Mouse (Mus musculus): Measurements from ENCODE around the gene Hexim2. TPM values are rescaled to one million over a fixed set of nuclear protein-coding genes. Genes with fewer than 3 reads are reported as not detected.

The Hexim2 gene
- polyA plus RNA-seq, 1 experiment from 2014 or later, result 4.7 TPM

DNA sequence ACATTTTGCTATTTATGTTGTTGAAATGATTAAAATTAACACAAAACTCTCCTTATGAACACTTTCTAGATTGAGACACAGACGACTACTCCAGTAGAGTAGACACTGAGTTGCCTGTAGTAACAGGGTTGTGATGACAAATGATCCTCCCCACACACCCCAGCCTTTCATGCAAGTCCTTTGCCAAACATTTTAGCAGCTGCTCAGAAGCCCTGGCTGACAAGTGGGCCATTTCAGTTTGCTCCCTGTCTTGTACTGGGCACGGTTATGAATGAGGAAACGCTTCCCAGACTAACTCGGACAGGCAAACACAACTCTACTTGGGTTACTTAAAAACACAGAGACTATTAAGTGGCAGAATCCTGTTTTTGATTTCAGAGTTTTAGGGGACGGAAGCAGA lies 11.9 kb upstream of the Hexim2 start:
- 69% methylated on average over 5 of the region's 5 CpGs for WGBS (ENCODE audit: insufficient replicate concordance)
- no peaks in the 10 kb centered on the region for H3K9me3 ChIP-seq (replicated peaks)
- no peaks in the 10 kb centered on the region for H3K27me3 ChIP-seq
- H3K36me3 ChIP-seq (replicated peaks), result no peaks in the 10 kb centered on the region
- no peak overlapping the region for H3K4me2 ChIP-seq
- no peak for ATAC-seq (ENCODE audit: insufficient read depth)
- no peak overlapping the region for H3K4me3 ChIP-seq (replicated peaks)
- no peak overlapping the region for H3K27ac ChIP-seq (replicated peaks)
- H3K4me1 ChIP-seq (replicated peaks), result peaks cover 26% of the 10 kb centered on the region
- no peak overlapping the region for H3K9ac ChIP-seq

DNA sequence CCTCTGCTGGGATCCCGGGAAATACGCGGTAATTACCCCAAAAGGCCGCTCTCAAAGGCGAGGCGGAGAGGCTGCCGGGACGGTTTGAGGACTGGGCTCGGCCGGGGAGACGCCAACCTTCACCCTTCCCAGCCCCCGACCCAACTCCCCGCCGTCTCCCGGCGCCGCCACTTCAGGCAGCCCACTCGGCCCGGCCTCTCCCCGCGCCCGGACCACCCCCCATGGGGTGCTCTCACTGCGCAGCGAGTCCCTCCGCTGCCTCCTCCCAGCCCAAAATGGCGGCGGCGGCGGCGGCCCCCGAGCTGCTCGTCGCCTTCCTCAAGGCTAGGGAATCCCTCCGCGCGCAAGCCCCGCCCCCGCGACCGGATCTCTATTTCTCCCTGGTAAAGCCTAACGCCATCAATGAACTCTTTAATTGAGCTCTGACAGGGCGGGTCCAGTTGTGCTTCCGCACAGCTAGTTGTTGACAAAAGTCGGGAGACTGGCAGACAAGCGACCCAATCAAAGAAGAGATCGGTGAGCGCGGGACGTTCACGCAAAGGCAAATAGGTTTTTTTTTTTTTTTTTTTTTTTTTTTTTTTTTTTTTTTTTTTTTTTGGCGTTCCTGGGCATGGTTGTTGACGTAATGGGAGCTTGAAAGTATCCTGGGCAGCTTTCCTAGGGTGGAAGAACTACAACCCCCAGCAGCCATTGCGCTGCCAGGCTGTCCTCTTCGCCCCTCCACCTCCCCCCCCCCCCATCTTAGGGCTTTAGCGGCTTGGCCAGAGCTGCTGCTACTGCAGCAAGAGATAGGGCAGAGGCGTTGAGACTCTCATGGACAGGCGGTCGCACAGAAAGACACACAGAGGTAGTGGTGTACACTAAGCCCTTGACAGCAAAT lies 587 bp downstream of the Hexim2 start:
- H3K4me2 ChIP-seq, result peak overlapping the region; percentile 78
- WGBS (ENCODE audit: insufficient replicate concordance), result 1% methylated on average over 58 of the region's 58 CpGs
- H3K4me1 ChIP-seq (replicated peaks), result peaks cover 61% of the 10 kb centered on the region
- H3K36me3 ChIP-seq (replicated peaks), result 0 out of 2 replicates have a peak, but pooled peaks cover 2% of the 10 kb centered on the region
- H3K9me3 ChIP-seq (replicated peaks), result no peaks in the 10 kb centered on the region
- peak overlapping the region; percentile 96 for H3K27ac ChIP-seq (replicated peaks)
- H3K27me3 ChIP-seq, result no peaks in the 10 kb centered on the region
- peak overlapping the region; percentile 100 for H3K9ac ChIP-seq
- H3K4me3 ChIP-seq (replicated peaks), result peak overlapping the region; percentile 97
- peak; percentile 87 for ATAC-seq (ENCODE audit: insufficient read depth)

DNA sequence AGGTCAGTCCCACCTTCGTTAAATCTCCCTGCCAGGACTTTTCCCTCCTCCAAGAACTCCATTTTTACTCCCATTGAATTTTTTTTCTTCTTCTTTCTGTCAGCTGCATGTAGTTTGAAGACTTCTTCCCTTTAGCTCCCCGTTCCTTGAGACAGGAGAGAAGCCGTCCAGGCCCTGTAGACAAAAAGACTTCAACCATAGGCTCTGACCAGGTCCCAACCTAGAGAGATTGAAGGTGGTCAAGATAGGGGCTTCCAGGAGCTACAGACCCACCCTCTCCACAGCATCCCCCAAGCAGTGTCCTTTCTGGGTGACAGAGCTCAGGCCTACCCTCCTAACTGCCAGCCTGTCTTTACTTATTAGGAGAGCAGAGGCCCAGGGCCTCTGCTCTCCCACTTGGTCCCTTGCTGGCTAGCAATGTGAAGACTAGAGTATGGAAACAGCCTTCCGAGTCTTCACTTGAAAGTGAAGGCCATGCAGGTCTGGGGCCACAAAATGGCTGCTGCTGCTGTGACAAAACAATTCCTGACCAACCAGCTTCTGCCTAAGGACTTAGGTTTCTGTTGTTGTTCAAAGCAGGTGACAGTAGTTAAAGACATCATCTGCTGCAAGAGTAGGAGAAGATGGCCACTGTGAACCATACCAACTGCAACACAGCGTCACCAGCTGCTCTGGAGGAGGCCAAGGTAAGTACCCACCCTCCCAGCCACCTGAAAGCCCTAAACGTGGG lies 1.4 kb downstream of the Hexim2 start:
- WGBS (ENCODE audit: insufficient replicate concordance), result 42% methylated on average over 6 of the region's 6 CpGs
- Histone ChIP-seq H3K4me2 (peak overlapping the region; percentile 78), H3K4me3 (replicated peaks) (peak overlapping the region; percentile 97), H3K27me3 (no peaks in the 10 kb centered on the region), H3K36me3 (replicated peaks) (peaks cover 8% of the 10 kb centered on the region), H3K9ac (peak overlapping the region; percentile 71), H3K9me3 (replicated peaks) (no peaks in the 10 kb centered on the region), H3K27ac (replicated peaks) (peak overlapping the region; percentile 96), H3K4me1 (replicated peaks) (peaks cover 61% of the 10 kb centered on the region)
- ATAC-seq (ENCODE audit: insufficient read depth), result 0 out of 2 replicates have a peak, but pooled peaks have one; percentile 2

DNA sequence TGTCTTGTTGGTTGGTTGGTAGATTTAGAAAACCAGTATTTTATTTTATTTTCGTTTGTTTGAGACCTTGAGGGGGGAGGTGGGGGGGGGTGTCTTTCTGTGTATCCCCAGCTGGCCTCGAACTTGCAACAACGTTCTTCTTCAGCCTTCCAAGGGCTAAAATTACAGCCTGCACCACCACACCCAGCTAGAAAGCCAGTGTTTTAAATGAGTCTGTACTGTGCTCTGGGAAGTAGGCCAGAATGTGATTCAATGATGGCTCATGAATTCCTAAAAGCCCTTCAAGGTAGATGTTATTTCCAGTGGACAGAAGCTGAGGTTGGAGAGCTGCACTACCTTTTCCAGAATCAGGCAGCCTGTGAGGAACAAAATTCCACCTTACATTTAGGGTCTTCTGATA lies 2.0 kb downstream of the Hexim2 start:
- H3K9ac ChIP-seq, result peak overlapping the region; percentile 71; the same call in 1 of the 2 replicates
- peaks cover 61% of the 10 kb centered on the region for H3K4me1 ChIP-seq (replicated peaks)
- 57% methylated on average over 3 of the region's 3 CpGs for WGBS (ENCODE audit: insufficient replicate concordance)
- peak overlapping the region; percentile 78 for H3K4me2 ChIP-seq
- H3K4me3 ChIP-seq (replicated peaks), result peak overlapping the region; percentile 97; the same call in 1 of the 2 replicates
- peaks cover 14% of the 10 kb centered on the region for H3K36me3 ChIP-seq (replicated peaks)
- ATAC-seq (ENCODE audit: insufficient read depth), result no peak
- H3K27ac ChIP-seq (replicated peaks), result peak overlapping the region; percentile 96
- no peaks in the 10 kb centered on the region for H3K9me3 ChIP-seq (replicated peaks)
- no peaks in the 10 kb centered on the region for H3K27me3 ChIP-seq

DNA sequence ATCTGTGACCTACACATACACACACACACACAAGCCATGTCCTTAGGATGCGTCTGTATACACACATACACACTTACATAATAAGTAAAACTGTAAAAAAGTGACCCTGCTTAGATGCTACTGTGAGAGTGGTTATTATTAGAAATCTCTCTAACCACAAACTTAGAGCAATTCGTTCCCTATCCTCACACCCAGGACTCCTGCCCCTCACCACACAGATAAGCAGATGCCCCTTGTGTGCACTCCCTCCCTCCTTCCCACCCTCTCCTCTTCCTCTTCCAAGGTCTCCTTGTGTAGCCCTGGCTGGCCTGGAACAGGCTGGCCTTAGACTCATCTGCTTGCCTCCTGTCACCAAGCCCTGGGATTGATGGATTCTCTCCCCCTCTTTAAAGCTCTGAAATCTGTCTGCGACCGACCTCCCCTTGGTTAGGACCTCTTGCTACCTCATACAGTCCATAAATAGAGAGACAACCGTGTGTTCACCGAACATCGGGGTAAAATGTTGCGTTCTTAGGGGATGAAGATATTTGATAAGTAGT lies 3.9 kb downstream of the Hexim2 start:
- no peaks in the 10 kb centered on the region for H3K9me3 ChIP-seq (replicated peaks)
- no peaks in the 10 kb centered on the region for H3K27me3 ChIP-seq
- peak overlapping the region; percentile 96; the same call in 1 of the 2 replicates for H3K27ac ChIP-seq (replicated peaks)
- H3K9ac ChIP-seq, result no peak overlapping the region
- H3K4me2 ChIP-seq, result peak overlapping the region; percentile 78
- peaks cover 19% of the 10 kb centered on the region for H3K36me3 ChIP-seq (replicated peaks)
- no peak overlapping the region for H3K4me3 ChIP-seq (replicated peaks)
- peaks cover 58% of the 10 kb centered on the region for H3K4me1 ChIP-seq (replicated peaks)
- 17% methylated on average over 8 of the region's 8 CpGs for WGBS (ENCODE audit: insufficient replicate concordance)
- no peak for ATAC-seq (ENCODE audit: insufficient read depth)

DNA sequence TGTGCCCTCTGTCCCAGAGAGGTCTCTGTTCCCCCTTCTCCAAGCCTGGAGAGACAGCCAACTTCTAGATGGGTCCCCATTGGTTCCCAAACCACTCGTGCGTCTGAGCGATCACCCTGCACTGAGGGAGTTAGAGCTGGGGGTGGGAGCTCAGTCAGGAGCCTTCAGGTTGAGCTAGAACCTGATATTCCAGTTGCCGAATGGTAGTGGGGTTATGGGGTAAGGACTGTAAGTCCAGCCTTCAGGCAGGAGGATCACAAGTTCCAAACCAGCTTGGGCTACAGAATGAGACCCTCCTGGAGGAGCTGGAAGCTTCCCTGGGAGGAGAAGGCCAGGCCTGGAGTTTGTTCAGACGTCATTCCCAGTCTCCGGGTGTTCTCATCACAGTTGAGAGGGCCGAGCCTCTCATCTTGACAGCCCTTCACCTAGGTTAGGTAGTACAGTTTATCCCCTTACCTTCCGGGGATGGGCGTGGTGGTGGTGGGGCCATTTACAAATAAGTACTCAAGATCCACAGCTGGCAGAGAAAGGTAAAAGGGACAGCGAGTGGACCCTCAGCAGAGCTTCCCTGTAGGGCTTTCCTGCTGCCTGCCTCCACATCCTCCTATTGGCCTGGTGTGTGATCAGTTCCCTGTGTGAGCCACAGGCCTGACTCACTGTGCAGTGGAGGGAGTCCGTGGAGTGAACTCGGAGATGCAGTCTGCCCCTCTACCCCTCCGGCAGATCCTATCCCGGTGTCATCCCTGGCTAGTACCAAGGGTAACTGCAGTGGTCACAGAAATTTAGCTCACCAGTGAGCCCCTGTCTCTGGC lies 7.9 kb downstream of the Hexim2 start:
- peaks cover 19% of the 10 kb centered on the region for H3K36me3 ChIP-seq (replicated peaks)
- 75% methylated on average over 14 of the region's 14 CpGs for WGBS (ENCODE audit: insufficient replicate concordance)
- peak overlapping the region; percentile 55 for H3K27ac ChIP-seq (replicated peaks)
- no peak for ATAC-seq (ENCODE audit: insufficient read depth)
- H3K9me3 ChIP-seq (replicated peaks), result no peaks in the 10 kb centered on the region
- no peak overlapping the region for H3K4me2 ChIP-seq
- H3K9ac ChIP-seq, result no peak overlapping the region
- H3K4me1 ChIP-seq (replicated peaks), result peaks cover 65% of the 10 kb centered on the region
- H3K4me3 ChIP-seq (replicated peaks), result no peak overlapping the region
- no peaks in the 10 kb centered on the region for H3K27me3 ChIP-seq

DNA sequence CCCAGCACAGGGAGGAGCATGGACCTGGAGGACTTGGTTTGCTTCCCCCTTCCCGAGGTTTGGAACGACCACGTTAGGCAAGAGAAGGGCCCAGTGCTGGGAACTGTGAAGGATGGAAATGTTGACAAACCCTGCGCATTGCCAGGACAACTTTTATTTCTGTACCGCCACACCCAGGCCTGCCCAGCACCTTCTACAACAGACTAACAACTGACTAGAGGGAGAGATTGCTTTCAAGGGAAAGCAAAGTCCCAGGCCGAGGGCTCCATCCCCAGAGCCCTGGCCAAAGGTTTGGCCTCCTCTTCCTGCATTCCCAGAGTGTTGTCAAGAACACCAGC lies 8.5 kb downstream of the Hexim2 start:
- Histone ChIP-seq H3K27me3 (no peaks in the 10 kb centered on the region), H3K9ac (no peak overlapping the region), H3K4me2 (no peak overlapping the region), H3K36me3 (replicated peaks) (peaks cover 19% of the 10 kb centered on the region), H3K9me3 (replicated peaks) (no peaks in the 10 kb centered on the region), H3K4me3 (replicated peaks) (no peak overlapping the region), H3K4me1 (replicated peaks) (peaks cover 61% of the 10 kb centered on the region), H3K27ac (replicated peaks) (peak overlapping the region; percentile 55)
- WGBS (ENCODE audit: insufficient replicate concordance), result 52% methylated on average over 6 of the region's 6 CpGs
- ATAC-seq (ENCODE audit: insufficient read depth), result no peak

DNA sequence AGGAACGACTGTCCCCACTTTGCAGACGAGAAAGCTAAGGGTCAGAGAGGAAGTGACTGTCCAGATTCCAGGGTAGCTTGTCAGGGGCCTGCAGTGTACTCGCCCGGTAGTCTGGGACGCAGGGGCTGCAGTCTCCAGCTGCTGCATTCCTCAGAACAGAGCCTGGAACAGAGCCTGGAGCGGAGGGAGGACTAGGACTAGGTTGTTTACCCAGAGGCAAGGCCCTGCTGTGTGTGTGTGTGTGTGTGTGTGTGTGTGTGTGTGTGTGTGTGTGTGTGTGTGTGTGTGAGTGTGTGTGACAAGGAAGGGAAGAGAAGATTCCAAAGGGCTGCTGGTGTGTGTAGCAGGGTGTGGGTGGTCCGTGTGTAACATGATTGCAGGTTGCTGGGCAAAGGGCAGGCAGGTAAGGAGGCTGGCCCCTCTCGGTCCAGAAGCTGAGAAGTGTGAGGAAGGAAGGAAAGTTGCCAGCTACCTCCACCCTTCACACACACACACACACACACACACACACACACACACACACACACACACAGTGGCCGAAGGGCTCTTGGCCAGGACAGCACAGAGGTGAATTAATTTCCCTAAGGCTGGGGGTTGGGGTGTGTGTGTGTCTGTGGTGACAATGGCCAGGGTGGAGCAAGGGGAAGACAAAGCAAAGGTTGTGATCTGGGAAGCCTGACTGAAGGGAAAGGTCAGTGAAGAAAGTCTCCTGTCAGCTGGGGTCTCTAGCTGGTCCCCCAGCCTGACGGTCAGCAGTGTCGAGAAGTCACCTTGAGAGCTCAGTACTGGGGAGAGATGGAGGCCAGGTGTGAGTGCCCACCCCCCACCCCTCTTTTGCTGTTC lies 9.1 kb downstream of the Hexim2 start:
- 53% methylated on average over 11 of the region's 11 CpGs for WGBS (ENCODE audit: insufficient replicate concordance)
- no peaks in the 10 kb centered on the region for H3K9me3 ChIP-seq (replicated peaks)
- ATAC-seq (ENCODE audit: insufficient read depth), result peak; percentile 20
- H3K9ac ChIP-seq, result no peak overlapping the region
- peak overlapping the region; percentile 55 for H3K27ac ChIP-seq (replicated peaks)
- no peaks in the 10 kb centered on the region for H3K27me3 ChIP-seq
- H3K36me3 ChIP-seq (replicated peaks), result peaks cover 19% of the 10 kb centered on the region
- peaks cover 55% of the 10 kb centered on the region for H3K4me1 ChIP-seq (replicated peaks)
- H3K4me3 ChIP-seq (replicated peaks), result no peak overlapping the region
- H3K4me2 ChIP-seq, result no peak overlapping the region

DNA sequence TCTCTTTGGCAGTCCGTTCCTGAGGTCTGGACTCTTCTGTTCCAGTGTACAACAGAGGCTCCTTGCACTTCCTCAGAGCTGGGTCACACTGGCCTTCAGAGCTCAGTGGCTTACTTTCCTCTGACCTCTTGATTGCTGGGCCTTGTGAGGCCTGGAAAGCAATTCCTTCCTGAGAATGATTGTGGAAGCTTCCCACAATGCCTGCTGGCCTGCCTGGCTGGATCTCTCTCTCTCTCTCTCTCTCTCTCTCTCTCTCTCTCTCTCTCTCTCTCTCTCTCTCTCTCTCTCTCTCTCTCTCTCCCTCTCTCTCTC lies 9.7 kb downstream of the Hexim2 start:
- H3K9ac ChIP-seq, result no peak overlapping the region

More for the DNA sequence above, 9.7 kb downstream of the Hexim2 start:
- Histone ChIP-seq H3K4me1 (replicated peaks) (peaks cover 55% of the 10 kb centered on the region), H3K9me3 (replicated peaks) (no peaks in the 10 kb centered on the region), H3K27me3 (no peaks in the 10 kb centered on the region), H3K4me3 (replicated peaks) (no peak overlapping the region), H3K4me2 (no peak overlapping the region), H3K27ac (replicated peaks) (peak overlapping the region; percentile 55), H3K36me3 (replicated peaks) (peaks cover 19% of the 10 kb centered on the region)
- peak; percentile 23; the same call in 1 of the 2 replicates for ATAC-seq (ENCODE audit: insufficient read depth)
- WGBS (ENCODE audit: insufficient replicate concordance), result 47% methylated on average over 1 of the region's 1 CpGs
